Mouse (Mus musculus) testis, postnatal 14 days (tissue): ENCODE measurements around the gene Ehd2.

ENCODE experiments used
- DNase-seq: peaks from one replicate; pipeline ENCODE4 v3.0.0; 2021; ENCODE audit warnings: low spot score

Gene Ehd2

DNA sequence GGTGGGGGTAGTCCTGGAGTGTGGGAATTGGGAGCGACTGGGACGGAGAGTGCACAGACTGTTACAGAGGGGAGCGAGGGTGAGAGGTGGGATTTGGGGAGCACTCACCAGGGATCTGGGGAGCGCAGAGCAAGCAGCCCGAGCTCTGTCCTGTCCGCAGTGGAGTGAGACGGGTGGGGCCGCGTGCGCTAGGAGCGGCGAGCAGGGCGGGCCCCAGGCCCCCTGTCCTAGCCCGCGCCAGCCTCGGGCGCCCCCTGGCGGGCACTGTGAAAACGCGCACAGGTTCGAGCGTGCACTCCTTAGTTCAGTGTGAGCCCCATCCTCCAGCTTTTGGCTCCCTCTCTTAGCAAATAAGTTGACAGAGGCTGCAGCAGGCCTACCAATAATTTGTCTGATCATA, at the start of gene Ehd2:
Gene Ehd2, minus strand, starts transcription at position 256 of the 400 bp plus-strand sequence.
- DNase-seq = peak; percentile 77

DNA sequence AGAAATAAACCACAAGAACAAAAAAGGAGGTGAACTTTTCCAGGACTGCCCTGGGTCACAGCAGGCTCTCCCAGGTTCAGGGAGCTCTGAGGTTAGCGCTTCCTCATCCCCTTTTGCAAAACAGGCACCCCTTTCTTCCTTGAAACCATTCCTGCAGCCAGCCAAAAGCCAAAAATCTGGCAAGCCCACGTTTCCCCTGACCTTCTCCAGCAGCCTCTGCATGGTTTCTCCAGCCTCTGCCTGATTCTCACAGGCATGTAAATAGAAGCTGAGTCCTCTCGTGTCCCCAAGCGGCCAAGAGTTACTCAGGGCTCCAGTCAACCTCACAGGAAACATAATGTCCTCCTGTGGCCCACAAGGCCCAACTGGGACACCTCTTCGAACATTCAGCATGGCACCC, 48.0 kb upstream of the Ehd2 start:
- no peak for DNase-seq

DNA sequence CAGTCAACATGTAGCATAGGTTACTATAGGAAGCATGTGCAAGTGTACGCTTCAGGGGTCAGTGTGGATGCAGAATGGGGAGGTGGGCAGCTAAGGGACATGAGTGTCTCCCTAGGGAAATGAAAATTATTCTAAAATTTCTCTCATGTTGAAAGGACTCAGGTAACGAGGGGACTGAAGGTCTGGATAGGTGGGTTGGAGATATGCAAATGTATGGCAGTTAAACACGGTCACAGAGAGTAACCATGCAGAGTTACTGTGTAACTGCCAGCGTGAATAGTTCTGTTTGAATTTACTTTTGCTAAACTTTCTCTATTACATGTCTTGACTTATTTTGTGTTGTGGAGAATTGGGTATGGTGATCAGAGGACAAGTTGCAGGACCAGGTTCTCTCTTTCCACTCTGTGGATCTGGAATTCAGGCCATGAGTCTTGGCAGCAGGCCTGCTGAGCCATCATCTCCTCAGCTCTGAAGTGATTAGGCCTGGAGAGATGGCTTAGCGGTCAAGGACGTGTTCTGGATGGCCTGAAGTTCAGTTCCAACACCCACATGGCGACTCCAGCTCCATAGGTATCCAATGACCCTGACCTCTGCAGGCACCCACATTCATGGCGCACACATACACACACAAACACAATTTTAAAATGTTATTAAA, 47.3 kb upstream of the Ehd2 start:
- DNase-seq = no peak

GRCm38 (mm10) chr7:16013722-16014275, 46.4 kb upstream of the Ehd2 start:
- DNase-seq = no peak

GRCm38 (mm10) chr7:16012576-16013263, 45.4 kb upstream of the Ehd2 start:
- DNase-seq = no peak

GRCm38 (mm10) chr7:16011418-16012085, 44.2 kb upstream of the Ehd2 start:
- no peak for DNase-seq

DNA sequence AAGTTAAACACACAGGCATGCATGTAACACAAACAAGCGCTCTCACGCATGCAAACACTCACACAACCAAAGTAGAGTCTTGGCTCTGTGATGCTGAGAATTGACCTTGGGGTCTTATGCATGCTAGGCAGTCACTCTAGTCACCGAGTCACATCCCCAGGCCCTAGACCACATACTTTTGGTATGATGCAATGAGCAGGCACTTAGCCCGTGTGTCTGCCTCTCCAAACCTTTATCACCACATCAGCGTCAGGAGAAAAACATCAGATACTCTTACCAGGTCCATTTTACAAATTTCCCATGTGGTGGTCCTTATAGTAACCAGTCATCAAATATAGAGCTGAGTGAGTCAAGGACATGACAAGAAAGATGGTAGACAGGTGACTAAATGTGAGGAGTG, 43.3 kb upstream of the Ehd2 start:
- no peak for DNase-seq

- DNase-seq = no peak
Observed at GRCm38 (mm10) chr7:16009636-16010035, 42.3 kb upstream of the Ehd2 start.

- DNase-seq = peak; percentile 68
Observed at GRCm38 (mm10) chr7:16005020-16005419, 37.7 kb upstream of the Ehd2 start.

- DNase-seq = no peak
Observed at GRCm38 (mm10) chr7:16004177-16004856, 37.0 kb upstream of the Ehd2 start.

- no peak for DNase-seq
Observed at GRCm38 (mm10) chr7:16003032-16003431, 35.7 kb upstream of the Ehd2 start.

GRCm38 (mm10) chr7:16002171-16002570, 34.8 kb upstream of the Ehd2 start:
- DNase-seq = no peak

DNA sequence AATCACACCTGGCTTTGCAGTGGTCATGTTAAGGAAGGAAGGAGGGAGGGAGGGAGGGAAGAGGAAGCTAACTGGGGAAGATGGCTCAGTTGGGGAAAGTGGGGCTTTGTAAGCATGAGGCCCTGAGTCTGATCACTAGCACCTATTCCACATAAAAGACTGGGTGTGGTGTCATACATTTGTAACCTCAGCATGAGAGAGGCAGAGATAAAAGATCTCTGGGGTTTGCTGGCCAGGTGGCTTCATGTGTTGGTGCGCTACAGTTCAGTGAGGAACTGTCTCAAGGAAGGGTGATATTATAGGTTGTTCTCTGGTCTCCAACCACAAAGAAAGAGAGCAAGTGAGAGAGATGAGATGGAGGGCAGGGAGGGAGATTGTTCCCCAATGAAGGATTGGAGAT, 34.3 kb upstream of the Ehd2 start:
- no peak for DNase-seq

GRCm38 (mm10) chr7:15993789-15994188, 26.4 kb upstream of the Ehd2 start:
- DNase-seq = no peak

DNA sequence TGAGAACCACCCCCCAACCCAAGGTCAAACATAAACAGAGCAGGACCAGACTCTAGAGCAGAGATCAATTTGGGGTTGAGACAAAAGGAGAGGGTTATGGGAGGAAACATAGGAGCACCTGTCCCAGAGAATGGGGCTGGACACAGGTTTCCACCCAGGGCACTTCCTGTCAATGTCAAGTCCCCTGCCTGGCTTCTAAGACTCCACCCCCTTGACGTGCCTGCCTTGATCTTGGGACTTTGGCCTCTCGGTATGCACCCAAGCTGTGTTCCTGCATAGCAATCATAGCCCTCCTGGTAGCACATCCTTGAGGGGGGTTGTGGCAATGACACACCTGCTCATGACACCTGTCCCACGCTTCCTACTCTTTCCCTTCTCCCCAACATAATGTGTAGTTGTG, 25.8 kb upstream of the Ehd2 start:
- no peak for DNase-seq

GRCm38 (mm10) chr7:15991764-15992163, 24.4 kb upstream of the Ehd2 start:
- DNase-seq = no peak

DNA sequence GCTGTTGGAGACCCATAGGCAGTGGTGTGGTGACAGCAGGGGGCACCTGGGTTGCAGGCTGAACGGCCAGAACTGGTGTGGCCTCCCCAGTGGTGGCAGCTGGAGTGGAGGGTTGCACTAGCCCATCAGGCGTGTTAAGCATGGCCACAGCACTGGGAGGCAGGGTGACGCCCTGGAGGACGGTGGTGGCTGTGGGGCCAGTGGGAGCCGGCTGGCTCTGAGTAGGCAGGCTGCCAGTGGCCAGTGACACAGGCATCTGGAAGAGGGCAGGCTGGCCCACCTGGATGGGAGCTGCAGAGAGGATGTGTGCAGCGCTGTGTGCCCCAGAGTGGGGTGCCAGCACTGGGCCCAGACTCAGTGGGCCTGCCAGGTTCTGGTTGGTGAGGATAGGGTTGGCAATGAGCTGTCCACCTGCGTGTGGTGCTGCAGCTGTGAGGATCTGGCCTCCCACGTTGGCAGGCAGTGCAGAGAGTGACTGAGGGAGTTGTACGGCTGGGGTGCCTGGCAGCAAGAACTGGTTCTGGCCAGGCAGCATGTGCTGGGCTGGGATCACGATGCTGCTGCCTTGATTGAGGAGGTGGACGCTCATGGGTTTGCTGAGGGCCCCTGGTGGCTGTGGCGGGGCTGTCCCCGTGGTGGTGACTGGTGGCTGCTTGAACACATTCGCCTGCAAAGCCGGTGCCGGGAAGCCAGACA, 20.4 kb upstream of the Ehd2 start:
- DNase-seq = no peak

GRCm38 (mm10) chr7:15982729-15983407, 15.5 kb upstream of the Ehd2 start:
- DNase-seq = no peak

- peak; percentile 79 for DNase-seq
Observed at GRCm38 (mm10) chr7:15981538-15981937, 14.2 kb upstream of the Ehd2 start.

GRCm38 (mm10) chr7:15980246-15980645, 12.9 kb upstream of the Ehd2 start:
- peak; percentile 58 for DNase-seq

- DNase-seq = peak; percentile 61
Observed at GRCm38 (mm10) chr7:15975904-15976303, 8.5 kb upstream of the Ehd2 start.
